Mouse (Mus musculus) heart, adult 2 months (tissue): Measurements from ENCODE around the gene Perm1. TPM values are rescaled to one million over a fixed set of nuclear protein-coding genes. Genes with fewer than 3 reads are reported as not detected.

Experiments
- DNase-seq, 2 experiments: peaks; one replicate each; pipeline ENCODE4 v3.0.0; 2021
- H3K27ac ChIP-seq: fragments of 200-600 bp; 2 replicates; pipeline ENCODE4 v1.8.1; 2022
- H3K27me3 ChIP-seq: fragments of 200-500 bp; 2 replicates; pipeline ENCODE4 v1.6.1; 2012; ENCODE audit warnings: mild to moderate bottlenecking, low read length, inconsistent platforms, mixed read lengths; ENCODE audit not compliant: control insufficient read depth, insufficient read depth
- H3K36me3 ChIP-seq: fragments of 200-500 bp; 2 replicates; pipeline ENCODE4 v1.6.1; 2012; ENCODE audit warnings: low read length, inconsistent platforms; ENCODE audit not compliant: control insufficient read depth, insufficient read depth
- H3K4me1 ChIP-seq: fragments of 200-500 bp; 2 replicates; pipeline ENCODE4 v1.6.1; 2011; ENCODE audit warnings: low read length; ENCODE audit not compliant: control insufficient read depth, insufficient read depth
- H3K4me3 ChIP-seq: fragments of 200-600 bp; 2 replicates; pipeline ENCODE4 v1.8.1; 2022
- H3K79me2 ChIP-seq: fragments of 200-500 bp; replicated peaks from 2 replicates; pipeline ENCODE4 v1.6.1; 2012; ENCODE audit warnings: mild to moderate bottlenecking, inconsistent platforms, low read length, moderate library complexity, mixed read lengths; ENCODE audit not compliant: control insufficient read depth, insufficient read depth
- H3K9ac ChIP-seq: fragments of 200-500 bp; 2 replicates; pipeline ENCODE4 v1.6.1; 2012; ENCODE audit warnings: low read depth, mild to moderate bottlenecking, control low read depth, inconsistent platforms, low read length, mixed read lengths
- CTCF ChIP-seq: fragments of 200-600 bp; IDR thresholded peaks from 2 replicates; pipeline ENCODE4 v1.8.1; 2022; ENCODE audit warnings: antibody characterized with exemption, mild to moderate bottlenecking, moderate library complexity
- EP300 ChIP-seq: fragments of 200-500 bp; IDR thresholded peaks from 2 replicates; pipeline ENCODE4 v1.6.1; 2011; ENCODE audit warnings: low read depth, low read length, control low read depth; ENCODE audit not compliant: insufficient read depth
- POLR2A ChIP-seq: fragments of 200-500 bp; IDR thresholded peaks from 2 replicates; pipeline ENCODE4 v1.6.1; 2011; ENCODE audit warnings: mild to moderate bottlenecking, low read depth, low read length, control low read depth; ENCODE audit not compliant: insufficient read depth
- WGBS: fragments of 180-500 bp; shearing (Covaris S2); methylation state at CpG from one replicate; pipeline ENCODE4 v1.1.7; 2018; 5-methylcytosine and 5-hydroxymethylcytosine counted together
- intact Hi-C: fragments of 180-260 bp; cut with DNase I; formaldehyde crosslinking; loops from one replicate; pipeline ENCODE4 v1.15.1; 2025
- microRNA-seq, 2 experiments: library from miRNA; unstranded; fragments of <30 nt; microRNA quantifications; one replicate each; pipeline ENCODE4 v1.2.0; 2021
- polyA plus RNA-seq: library from polyadenylated mRNA; depleted of rRNA; stranded (reverse); fragments of >200 nt; gene quantifications from 2 replicates; pipeline ENCODE4 v1.2.3, GENCODE M21; 2012; rRNA removed
- total RNA-seq, 2 experiments: library from RNA; stranded (reverse); gene quantifications; 2 replicates each; pipeline ENCODE4 v1.2.3; 2021

Perm1 gene
- total and polyA plus RNA-seq, 3 experiments: 163 to 332 (median 273) TPM

- Histone ChIP-seq H3K4me3 (no peak overlapping the region), H3K79me2 (no peaks in the 10 kb centered on the region), H3K27me3 (peaks cover 6% of the 10 kb centered on the region; the same call in 1 of the 2 replicates), H3K27ac (no peak overlapping the region), H3K36me3 (no peaks in the 10 kb centered on the region), H3K4me1 (peaks cover 2% of the 10 kb centered on the region; the same call in 1 of the 2 replicates), H3K9ac (no peak overlapping the region)
- no peak for TF ChIP-seq EP300
- TF ChIP-seq POLR2A: no peak
- no peak for TF ChIP-seq CTCF
- WGBS: 77% methylated on average over 8 of the region's 8 CpGs
- DNase-seq: no peak
- intact Hi-C loops: no loop called here
These were observed 35.4 kb downstream of the Perm1 start for GRCm38 (mm10) chr4:156251081-156251480.

GRCm38 (mm10) chr4:156252140-156252539, 36.5 kb downstream of the Perm1 start:
- H3K79me2 ChIP-seq: no peaks in the 10 kb centered on the region
- no peak overlapping the region for H3K4me3 ChIP-seq
- H3K36me3 ChIP-seq: no peaks in the 10 kb centered on the region
- TF ChIP-seq CTCF (no peak), EP300 (no peak), POLR2A (no peak)
- intact Hi-C loops: no loop called here
- 35% methylated on average over 7 of the region's 7 CpGs for WGBS
- H3K27ac ChIP-seq: no peak overlapping the region
- no peak overlapping the region for H3K9ac ChIP-seq
- H3K4me1 ChIP-seq: peaks cover 2% of the 10 kb centered on the region; the same call in 1 of the 2 replicates
- H3K27me3 ChIP-seq: peaks cover 6% of the 10 kb centered on the region; the same call in 1 of the 2 replicates
- no peak for DNase-seq

- WGBS: 42% methylated on average over 3 of the region's 3 CpGs
- H3K79me2 ChIP-seq: no peaks in the 10 kb centered on the region
- H3K27ac ChIP-seq: no peak overlapping the region
- peaks cover 6% of the 10 kb centered on the region; the same call in 1 of the 2 replicates for H3K27me3 ChIP-seq
- DNase-seq: no peak
- no peak overlapping the region for H3K4me3 ChIP-seq
- intact Hi-C loops: no loop called here
- H3K4me1 ChIP-seq: peaks cover 2% of the 10 kb centered on the region; the same call in 1 of the 2 replicates
- TF ChIP-seq EP300: no peak
- no peak for TF ChIP-seq CTCF
- TF ChIP-seq POLR2A: no peak
- H3K36me3 ChIP-seq: no peaks in the 10 kb centered on the region
- no peak overlapping the region for H3K9ac ChIP-seq
These were observed 37.0 kb downstream of the Perm1 start for GRCm38 (mm10) chr4:156252619-156253018.

- no peak for DNase-seq
- TF ChIP-seq POLR2A (no peak), CTCF (no peak), EP300 (no peak)
- H3K9ac ChIP-seq: no peak overlapping the region
- intact Hi-C loops: no loop called here
- peaks cover 6% of the 10 kb centered on the region; the same call in 1 of the 2 replicates for H3K27me3 ChIP-seq
- no peak overlapping the region for H3K4me3 ChIP-seq
- WGBS: 56% methylated on average over 7 of the region's 7 CpGs
- no peaks in the 10 kb centered on the region for H3K79me2 ChIP-seq
- H3K27ac ChIP-seq: no peak overlapping the region
- H3K36me3 ChIP-seq: no peaks in the 10 kb centered on the region
- peaks cover 2% of the 10 kb centered on the region; the same call in 1 of the 2 replicates for H3K4me1 ChIP-seq
These were observed 37.4 kb downstream of the Perm1 start for GRCm38 (mm10) chr4:156253043-156253442.

GRCm38 (mm10) chr4:156254361-156255077, 38.9 kb downstream of the Perm1 start:
- intact Hi-C loops: no loop called here
- DNase-seq: no peak
- Histone ChIP-seq H3K4me3 (no peak overlapping the region), H3K36me3 (no peaks in the 10 kb centered on the region), H3K4me1 (peaks cover 2% of the 10 kb centered on the region; the same call in 1 of the 2 replicates), H3K79me2 (no peaks in the 10 kb centered on the region), H3K9ac (no peak overlapping the region), H3K27ac (no peak overlapping the region), H3K27me3 (peaks cover 6% of the 10 kb centered on the region; the same call in 1 of the 2 replicates)
- no peak for TF ChIP-seq CTCF
- no peak for TF ChIP-seq POLR2A
- TF ChIP-seq EP300: no peak
- WGBS: 7% methylated on average over 30 of the region's 30 CpGs

- 20% methylated on average over 26 of the region's 26 CpGs for WGBS
- Histone ChIP-seq H3K27ac (no peak within 1 kb of the TSS), H3K4me1 (peaks cover 2% of the 10 kb centered on the region; the same call in 1 of the 2 replicates), H3K4me3 (no peak within 1 kb of the TSS), H3K9ac (no peak within 1 kb of the TSS), H3K79me2 (no peaks in the 10 kb centered on the region), H3K36me3 (no peaks in the 10 kb centered on the region), H3K27me3 (peaks cover 6% of the 10 kb centered on the region; the same call in 1 of the 2 replicates)
- intact Hi-C loops: no loop called here
- no peak for DNase-seq
- TF ChIP-seq CTCF (no peak), POLR2A (no peak), EP300 (no peak)
These were observed 39.6 kb downstream of the Perm1 start, which contains the start of gene Samd11 for GRCm38 (mm10) chr4:156255078-156255839. Gene Samd11, minus strand, starts transcription at chr4:156255657.

Small RNA genes within 50 kb of the gene (microRNA-seq; reads per million reads assigned to microRNA genes)
- gene Mir7658: 6.6 to 9.0 reads per million in 2 experiments

Other genes starting within 250 kb of the Perm1 start
- 1 to 10 TPM; 2.5 to 3.0 TPM for gene B3galt6, start 223.2 kb upstream of the Perm1 start, total RNA-seq
- 2.7 and 3.6 TPM in 2 replicates for gene B3galt6, start 223.2 kb upstream of the Perm1 start, polyA plus RNA-seq
- gene Sdf4, start 223.0 kb upstream of the Perm1 start, total RNA-seq: 10 to 100 TPM; 79.2 to 91.0 TPM
- 23.7 and 37.1 TPM in 2 replicates for gene Sdf4, start 223.0 kb upstream of the Perm1 start, polyA plus RNA-seq
- not detected for gene Tnfrsf4, start 202.0 kb upstream of the Perm1 start, total RNA-seq
- 1.1 and 1.4 TPM in 2 replicates for gene Tnfrsf4, start 202.0 kb upstream of the Perm1 start, polyA plus RNA-seq
- gene Tnfrsf18, start 189.7 kb upstream of the Perm1 start, total RNA-seq: under 1 TPM in 1 of 2 experiments, not detected in 1; 0.31 TPM
- gene Tnfrsf18, start 189.7 kb upstream of the Perm1 start, polyA plus RNA-seq: 0.80 and 0.82 TPM in 2 replicates
- gene Ttll10, start 156.5 kb upstream of the Perm1 start, total RNA-seq: not detected
- 0.32 and 1.1 TPM in 2 replicates for gene Ttll10, start 156.5 kb upstream of the Perm1 start, polyA plus RNA-seq
- gene 9430015G10Rik, start 105.9 kb upstream of the Perm1 start, total RNA-seq: 1 to 10 TPM; 1.7 to 3.5 TPM
- 5.9 and 7.5 TPM in 2 replicates for gene 9430015G10Rik, start 105.9 kb upstream of the Perm1 start, polyA plus RNA-seq
- gene Rnf223, start 85.4 kb upstream of the Perm1 start, total RNA-seq: under 1 TPM in 1 of 2 experiments, not detected in 1; 0.07 TPM
- gene Rnf223, start 85.4 kb upstream of the Perm1 start, polyA plus RNA-seq: 0.09 and 0.14 TPM in 2 replicates
- 10 to 100 TPM; 24.3 to 26.9 TPM for gene Agrn, start 18.4 kb upstream of the Perm1 start, total RNA-seq
- gene Agrn, start 18.4 kb upstream of the Perm1 start, polyA plus RNA-seq: 50.4 and 70.1 TPM in 2 replicates
- 1 to 10 TPM; 3.2 to 4.5 TPM for gene Isg15, start 15.1 kb upstream of the Perm1 start, total RNA-seq
- gene Isg15, start 15.1 kb upstream of the Perm1 start, polyA plus RNA-seq: 6.9 and 8.3 TPM in 2 replicates
- gene AW011738, start 12.6 kb upstream of the Perm1 start, total RNA-seq: 10 to 100 TPM in 1 of 2 experiments, 1 to 10 TPM in 1; 9.7 to 12.1 TPM
- 4.6 and 4.8 TPM in 2 replicates for gene AW011738, start 12.6 kb upstream of the Perm1 start, polyA plus RNA-seq
- 10 to 100 TPM in 1 of 2 experiments, 1 to 10 TPM in 1; 9.7 to 10.8 TPM for gene Plekhn1, start 19.0 kb downstream of the Perm1 start, total RNA-seq
- gene Plekhn1, start 19.0 kb downstream of the Perm1 start, polyA plus RNA-seq: 25.2 and 28.0 TPM in 2 replicates
- gene Noc2l, start 20.1 kb downstream of the Perm1 start, total RNA-seq: 10 to 100 TPM; 24.8 to 25.1 TPM
- 33.9 and 45.5 TPM in 2 replicates for gene Noc2l, start 20.1 kb downstream of the Perm1 start, polyA plus RNA-seq
- gene Samd11, start 39.8 kb downstream of the Perm1 start, total RNA-seq: not detected
- 0.09 and 0.61 TPM in 2 replicates for gene Samd11, start 39.8 kb downstream of the Perm1 start, polyA plus RNA-seq
- gene Vmn2r-ps159, start 115.2 kb downstream of the Perm1 start, total RNA-seq: not detected
- not detected in 2 replicates for gene Vmn2r-ps159, start 115.2 kb downstream of the Perm1 start, polyA plus RNA-seq